Mouse (Mus musculus): ENCODE measurements around the gene Dact1. TPM values are rescaled to one million over a fixed set of nuclear protein-coding genes. Genes with fewer than 3 reads are reported as not detected.

Gene Dact1
- polyA plus RNA-seq, 1 experiment: 8.7 TPM

- Histone ChIP-seq H3K4me1 (ENCODE audit: control insufficient read depth, insufficient read depth, low read length) (no peaks in the 10 kb centered on the region; the same call in 1 of the 2 replicates), H3K4me3 (replicated peaks; ENCODE audit: extremely low read depth, low read depth, low read length) (no peak overlapping the region)
- 75% methylated on average over 2 of the region's 2 CpGs for WGBS
- DNase-seq: no peak
- TF ChIP-seq POLR2A (IDR thresholded peaks at IDR 0.05; ENCODE audit: borderline replicate concordance, extremely low read depth, low read depth, low read length) (no peak), CTCF (IDR thresholded peaks at IDR 0.05; ENCODE audit: insufficient read depth, low read length) (no peak)
Measured at GRCm38 (mm10) chr12:71290460-71290859, 19.2 kb upstream of the Dact1 start.

- WGBS: 26% methylated on average over 22 of the region's 22 CpGs
- no peak overlapping the region for H3K4me3 ChIP-seq (replicated peaks; ENCODE audit: extremely low read depth, low read depth, low read length)
- no peak for DNase-seq
Measured at GRCm38 (mm10) chr12:71293960-71294942, 15.4 kb upstream of the Dact1 start.

GRCm38 (mm10) chr12:71296849-71297535, 12.7 kb upstream of the Dact1 start:
- H3K4me1 ChIP-seq (ENCODE audit: control insufficient read depth, insufficient read depth, low read length): no peaks in the 10 kb centered on the region; the same call in 1 of the 2 replicates
- no peak overlapping the region for H3K4me3 ChIP-seq (replicated peaks; ENCODE audit: extremely low read depth, low read depth, low read length)
- TF ChIP-seq CTCF (IDR thresholded peaks at IDR 0.05; ENCODE audit: insufficient read depth, low read length) (no peak), POLR2A (IDR thresholded peaks at IDR 0.05; ENCODE audit: borderline replicate concordance, extremely low read depth, low read depth, low read length) (no peak)
- no peak for DNase-seq
- WGBS: 60% methylated on average over 8 of the region's 8 CpGs

More at GRCm38 (mm10) chr12:71293960-71294942, 15.4 kb upstream of the Dact1 start:
- no peak for TF ChIP-seq CTCF (IDR thresholded peaks at IDR 0.05; ENCODE audit: insufficient read depth, low read length)
- TF ChIP-seq POLR2A (IDR thresholded peaks at IDR 0.05; ENCODE audit: borderline replicate concordance, extremely low read depth, low read depth, low read length): no peak
- no peaks in the 10 kb centered on the region; the same call in 1 of the 2 replicates for H3K4me1 ChIP-seq (ENCODE audit: control insufficient read depth, insufficient read depth, low read length)

- peak; percentile 21 for DNase-seq
- 2% methylated on average over 55 of the region's 56 CpGs for WGBS
- Histone ChIP-seq H3K4me1 (ENCODE audit: control insufficient read depth, insufficient read depth, low read length) (no peaks in the 10 kb centered on the region), H3K4me3 (replicated peaks; ENCODE audit: extremely low read depth, low read depth, low read length) (peak overlapping the region; percentile 64)
- TF ChIP-seq POLR2A (IDR thresholded peaks at IDR 0.05; ENCODE audit: borderline replicate concordance, extremely low read depth, low read depth, low read length) (no peak), CTCF (IDR thresholded peaks at IDR 0.05; ENCODE audit: insufficient read depth, low read length) (no peak)
Measured at GRCm38 (mm10) chr12:71310068-71310931, 616 bp downstream of the Dact1 start.

GRCm38 (mm10) chr12:71311237-71311887, 1.7 kb downstream of the Dact1 start:
- DNase-seq: peak; percentile 21
- H3K4me1 ChIP-seq (ENCODE audit: control insufficient read depth, insufficient read depth, low read length): no peaks in the 10 kb centered on the region
- WGBS: 12% methylated on average over 13 of the region's 13 CpGs
- H3K4me3 ChIP-seq (replicated peaks; ENCODE audit: extremely low read depth, low read depth, low read length): peak overlapping the region; percentile 38
- TF ChIP-seq POLR2A (IDR thresholded peaks at IDR 0.05; ENCODE audit: borderline replicate concordance, extremely low read depth, low read depth, low read length) (no peak), CTCF (IDR thresholded peaks at IDR 0.05; ENCODE audit: insufficient read depth, low read length) (0 out of 2 replicates have a peak, but pooled peaks have one; percentile 10)

- DNase-seq: no peak
- H3K4me3 ChIP-seq (replicated peaks; ENCODE audit: extremely low read depth, low read depth, low read length): no peak overlapping the region
- no peaks in the 10 kb centered on the region for H3K4me1 ChIP-seq (ENCODE audit: control insufficient read depth, insufficient read depth, low read length)
- WGBS: 95% methylated on average over 37 of the region's 40 CpGs
- no peak for TF ChIP-seq POLR2A (IDR thresholded peaks at IDR 0.05; ENCODE audit: borderline replicate concordance, extremely low read depth, low read depth, low read length)
- no peak for TF ChIP-seq CTCF (IDR thresholded peaks at IDR 0.05; ENCODE audit: insufficient read depth, low read length)
Measured at GRCm38 (mm10) chr12:71318239-71318638, 8.6 kb downstream of the Dact1 start.

- 88% methylated on average over 4 of the region's 4 CpGs for WGBS
- Histone ChIP-seq H3K4me3 (replicated peaks; ENCODE audit: extremely low read depth, low read depth, low read length) (no peak overlapping the region), H3K4me1 (ENCODE audit: control insufficient read depth, insufficient read depth, low read length) (no peaks in the 10 kb centered on the region)
- DNase-seq: no peak
- TF ChIP-seq CTCF (IDR thresholded peaks at IDR 0.05; ENCODE audit: insufficient read depth, low read length): no peak
- TF ChIP-seq POLR2A (IDR thresholded peaks at IDR 0.05; ENCODE audit: borderline replicate concordance, extremely low read depth, low read depth, low read length): no peak
Measured at GRCm38 (mm10) chr12:71319536-71319935, 9.9 kb downstream of the Dact1 start.

GRCm38 (mm10) chr12:71332646-71333045, 23.0 kb downstream of the Dact1 start:
- no peak for DNase-seq
- 65% methylated on average over 3 of the region's 3 CpGs for WGBS

More at GRCm38 (mm10) chr12:71332646-71333045, 23.0 kb downstream of the Dact1 start:
- Histone ChIP-seq H3K4me3 (replicated peaks; ENCODE audit: extremely low read depth, low read depth, low read length) (no peak overlapping the region), H3K4me1 (ENCODE audit: control insufficient read depth, insufficient read depth, low read length) (no peaks in the 10 kb centered on the region)
- TF ChIP-seq POLR2A (IDR thresholded peaks at IDR 0.05; ENCODE audit: borderline replicate concordance, extremely low read depth, low read depth, low read length): no peak
- TF ChIP-seq CTCF (IDR thresholded peaks at IDR 0.05; ENCODE audit: insufficient read depth, low read length): no peak

All from lung, adult 2 months (tissue).